Mouse (Mus musculus) thymus, postnatal 14 days (tissue): Measurements from ENCODE around the gene Jade1.
A peak's percentile ranks its signal among the peaks of the same experiment; 100 is the strongest.

Experiments used
- DNase-seq: peaks from one replicate; pipeline ENCODE4 v3.0.0; 2021

Gene Jade1

DNA sequence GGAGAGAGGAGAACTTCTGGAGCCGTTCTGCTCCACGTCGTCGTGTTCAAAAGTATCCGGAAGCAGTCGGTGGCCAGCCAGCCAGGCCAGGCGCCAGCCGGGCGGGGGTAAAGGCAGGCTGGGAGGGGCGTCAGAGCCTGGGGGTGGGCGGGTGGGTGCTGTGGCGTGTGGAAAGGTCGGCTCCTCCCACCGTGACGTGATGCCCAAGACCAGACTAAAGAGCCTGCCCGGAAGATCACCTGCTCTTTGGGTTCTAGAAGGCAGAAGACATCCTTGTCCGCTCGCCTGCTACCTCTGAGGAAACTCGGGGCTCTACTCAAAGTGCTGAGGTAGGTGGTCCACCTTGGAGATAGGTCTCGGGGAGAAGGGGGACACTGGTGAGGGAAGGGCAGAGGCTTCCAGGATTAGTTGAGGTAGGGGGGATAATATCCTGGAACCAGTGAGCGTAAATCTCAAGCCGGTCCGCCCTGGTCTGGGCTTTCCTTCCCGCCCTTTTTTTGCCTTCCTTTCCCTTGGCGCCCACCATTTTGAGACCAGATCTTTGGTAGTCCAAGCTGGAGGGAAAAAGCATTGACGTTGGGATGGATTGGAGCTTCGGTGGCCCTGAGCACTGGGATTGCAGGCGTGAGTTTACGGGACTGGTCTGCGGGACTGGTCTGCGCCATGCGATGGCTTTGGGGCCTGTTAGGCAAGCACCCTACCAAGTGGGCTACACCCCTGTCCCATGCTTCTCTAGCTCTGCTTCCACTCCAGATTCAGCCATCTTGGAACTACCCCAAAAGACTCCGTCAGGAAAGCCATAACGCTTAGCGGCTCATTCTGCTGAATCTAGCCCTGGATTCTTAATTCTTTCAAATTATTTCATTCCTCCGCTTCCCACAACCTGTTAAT lies at the start of gene Jade1:
Gene Jade1 (plus strand): TSS at position 241 of the 891 bp plus-strand sequence.
- DNase-seq, result no peak

GRCm38 (mm10) chr3:41509441-41509840 lies 46.1 kb upstream of the Jade1 start:
- DNase-seq, result no peak

DNA sequence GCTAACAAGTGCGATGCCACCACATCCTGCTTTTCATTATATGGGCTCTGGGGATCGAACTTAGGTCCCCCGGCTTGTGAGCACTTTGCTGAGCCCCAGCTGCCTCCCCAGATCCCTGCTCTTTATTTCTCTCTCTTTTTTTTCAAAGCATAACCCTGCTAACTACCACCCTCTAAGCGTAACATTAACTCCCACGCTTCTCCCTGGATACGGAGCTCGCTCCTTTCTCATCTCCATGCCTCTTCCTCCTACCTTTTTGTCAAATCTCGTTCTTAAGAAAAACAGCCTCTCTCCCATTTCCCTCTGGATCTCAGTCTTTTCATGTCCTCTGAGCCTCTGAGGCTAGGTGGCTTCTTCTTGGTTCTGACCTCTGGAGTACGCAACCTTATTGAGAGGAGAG lies 45.3 kb upstream of the Jade1 start:
- DNase-seq, result no peak

DNA sequence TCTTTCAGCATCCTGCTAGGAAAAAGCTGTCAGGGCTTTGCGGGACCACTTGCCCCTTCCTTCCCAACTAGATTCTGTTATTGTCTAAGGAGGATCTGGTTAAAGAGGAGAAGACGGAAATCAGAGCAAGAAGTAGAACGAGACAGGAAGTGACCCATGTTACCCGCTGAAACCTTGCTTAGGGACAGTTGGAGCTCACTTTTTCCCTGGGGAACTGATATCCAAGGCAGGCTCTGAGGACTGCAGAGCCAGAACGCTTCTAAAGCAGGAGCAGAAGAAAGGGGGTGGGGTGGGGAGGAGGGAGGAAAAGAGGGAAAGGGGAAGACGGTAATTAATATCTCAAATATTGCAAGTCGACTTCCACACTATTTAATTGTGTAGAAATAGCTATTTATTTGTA lies 44.8 kb upstream of the Jade1 start:
- DNase-seq, result no peak

DNA sequence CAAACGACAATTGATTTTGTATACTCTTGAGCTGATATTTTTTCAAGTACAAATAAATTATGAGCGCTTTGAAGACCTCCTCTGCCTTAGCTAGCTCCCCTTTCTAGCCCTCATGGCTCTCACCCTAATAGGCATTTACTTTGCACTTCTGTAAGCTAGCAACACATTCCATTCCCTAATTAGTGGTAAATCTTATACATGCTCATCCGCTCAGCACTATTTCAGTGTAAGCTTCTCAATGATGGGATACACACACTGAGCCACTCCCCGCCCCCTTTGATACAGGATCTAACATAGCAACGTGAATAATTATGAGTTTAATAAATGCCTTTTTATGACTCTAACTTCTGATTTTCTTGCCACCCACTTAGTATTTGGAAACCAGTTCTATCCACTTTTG lies 41.5 kb upstream of the Jade1 start:
- no peak for DNase-seq

DNA sequence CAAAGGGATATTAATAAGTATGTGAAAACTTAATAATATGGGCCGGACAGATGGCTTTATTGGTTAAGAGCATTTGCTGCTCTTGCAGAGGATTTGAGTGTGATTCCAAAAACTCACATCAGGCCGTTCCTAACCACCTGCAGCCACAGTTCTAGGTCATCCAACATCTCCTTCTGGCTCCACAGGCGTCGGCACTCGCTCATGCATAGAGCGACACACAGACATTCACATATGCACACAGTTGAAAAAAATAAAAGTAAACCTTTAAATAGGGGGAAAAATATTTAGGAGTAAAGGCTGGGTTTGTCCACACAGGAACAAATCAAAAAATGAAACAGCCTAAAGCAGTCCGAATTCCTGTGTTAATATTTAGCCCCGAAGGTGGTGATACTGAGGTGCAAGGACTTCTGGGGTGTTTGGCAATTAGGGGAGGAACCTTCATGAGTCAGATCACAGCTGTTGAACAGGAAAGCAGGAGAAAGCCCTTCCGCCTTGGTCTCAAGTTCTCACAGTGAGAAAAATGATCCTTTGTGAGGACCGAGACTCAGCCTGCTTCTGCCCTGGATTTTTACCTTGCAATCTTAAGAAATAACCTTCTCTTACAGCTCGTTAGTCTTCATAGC lies 40.7 kb upstream of the Jade1 start:
- DNase-seq, result no peak

- no peak for DNase-seq
Measured at GRCm38 (mm10) chr3:41516961-41517518, 38.5 kb upstream of the Jade1 start.

DNA sequence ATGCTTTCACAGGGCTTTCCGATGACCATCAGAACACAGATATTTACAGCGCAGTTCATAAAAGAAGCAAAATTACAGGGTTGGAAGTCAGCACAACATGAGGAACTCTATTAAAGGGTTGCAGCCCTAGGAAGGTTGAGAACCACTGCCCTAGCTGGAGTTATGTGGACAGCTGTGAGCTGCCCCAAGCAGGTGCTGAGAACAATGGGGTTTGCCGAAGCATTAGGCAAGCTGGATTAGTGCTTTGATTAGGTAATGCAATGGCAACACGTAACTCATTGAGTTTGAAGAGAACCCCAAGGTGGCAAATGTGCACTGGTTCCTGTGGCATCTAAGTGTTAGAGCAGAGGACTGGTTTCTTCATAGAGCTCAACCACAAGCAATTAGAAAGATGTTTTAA lies 34.6 kb upstream of the Jade1 start:
- no peak for DNase-seq

DNA sequence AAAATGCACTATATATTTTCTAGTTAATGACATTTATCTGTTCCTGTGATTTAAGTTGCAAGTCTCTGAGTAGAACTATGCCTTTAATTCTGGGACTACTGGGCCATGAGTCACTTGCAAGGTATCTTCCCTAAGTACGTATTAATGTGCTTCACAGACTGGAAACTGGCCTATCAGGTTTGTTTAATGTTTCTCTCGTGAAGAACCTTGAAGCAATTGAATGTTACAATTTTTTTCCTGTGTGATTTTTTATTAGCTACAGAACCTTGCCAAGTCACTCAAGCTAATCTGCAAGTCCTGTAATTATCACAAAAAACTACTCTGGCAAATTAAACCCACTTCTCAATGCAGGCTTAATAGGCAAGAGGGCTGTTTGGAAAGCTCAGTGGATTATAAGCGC lies 33.8 kb upstream of the Jade1 start:
- DNase-seq, result no peak

- no peak for DNase-seq
Measured at GRCm38 (mm10) chr3:41522226-41523005, 33.1 kb upstream of the Jade1 start.

GRCm38 (mm10) chr3:41523006-41523375 lies 32.5 kb upstream of the Jade1 start:
- no peak for DNase-seq

DNA sequence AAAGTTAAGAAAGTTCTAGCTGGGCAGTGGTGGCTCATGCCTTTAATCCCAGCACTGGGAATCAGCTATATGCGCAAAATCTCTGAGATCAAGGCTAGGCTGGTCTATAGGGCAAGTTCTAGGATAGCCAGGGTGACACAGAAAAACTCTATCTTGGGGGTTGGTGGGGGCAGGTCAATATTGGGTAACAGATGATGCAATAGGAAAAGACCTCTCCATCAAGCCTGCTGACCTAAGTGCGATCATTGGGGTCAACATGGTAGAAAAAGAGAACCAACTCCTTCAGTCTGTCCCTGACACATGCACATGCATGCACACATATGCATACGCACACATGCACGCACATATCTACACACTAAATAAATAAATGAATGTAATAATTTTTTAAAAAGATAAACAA lies 32.1 kb upstream of the Jade1 start:
- no peak for DNase-seq

- DNase-seq, result no peak
Measured at GRCm38 (mm10) chr3:41528291-41528969, 27.1 kb upstream of the Jade1 start.

- no peak for DNase-seq
Measured at GRCm38 (mm10) chr3:41530156-41530555, 25.4 kb upstream of the Jade1 start.

GRCm38 (mm10) chr3:41531541-41531940 lies 24.0 kb upstream of the Jade1 start:
- no peak for DNase-seq

- no peak for DNase-seq
Measured at GRCm38 (mm10) chr3:41532109-41532508, 23.4 kb upstream of the Jade1 start.

DNA sequence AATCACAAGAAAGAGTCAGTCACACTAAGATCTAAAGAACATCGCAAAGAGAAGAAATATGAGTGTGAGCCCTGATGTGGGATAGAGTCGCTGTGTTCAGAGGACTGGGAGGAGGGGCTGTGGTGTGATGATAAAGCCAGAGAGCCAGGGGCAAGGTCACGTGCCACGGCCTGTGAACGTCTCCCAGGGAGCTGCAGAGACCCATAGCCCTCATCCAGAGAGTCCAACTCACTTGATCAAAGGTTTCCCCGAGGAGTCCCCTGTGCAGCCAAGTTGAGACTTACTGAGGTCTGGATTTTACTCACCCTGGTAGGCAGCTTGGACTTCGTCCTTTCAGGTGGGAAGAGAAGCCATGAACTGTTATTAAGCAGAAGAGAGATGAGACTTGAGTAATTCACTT lies 21.9 kb upstream of the Jade1 start:
- no peak for DNase-seq

GRCm38 (mm10) chr3:41537957-41538356 lies 17.6 kb upstream of the Jade1 start:
- no peak for DNase-seq

DNA sequence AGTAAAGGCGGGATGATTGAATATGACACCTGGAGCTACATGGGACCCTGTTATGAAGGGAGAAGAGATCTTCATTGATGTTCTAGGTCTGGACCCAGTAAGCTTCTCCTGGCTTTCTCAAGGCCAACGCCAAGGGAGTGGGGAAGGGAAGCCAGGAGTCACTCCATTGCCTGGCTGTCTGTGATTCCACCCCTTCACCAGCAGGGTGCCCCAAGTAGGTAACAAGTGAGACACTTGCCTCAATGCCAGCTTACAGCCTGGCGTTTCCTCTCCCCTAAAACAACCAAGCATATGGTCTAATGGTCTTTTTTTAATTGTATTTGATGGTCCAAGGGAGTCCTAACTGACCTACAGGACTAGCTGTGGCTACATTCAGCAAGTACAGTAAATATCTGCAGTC lies 14.2 kb upstream of the Jade1 start:
- peak; percentile 30 for DNase-seq

DNA sequence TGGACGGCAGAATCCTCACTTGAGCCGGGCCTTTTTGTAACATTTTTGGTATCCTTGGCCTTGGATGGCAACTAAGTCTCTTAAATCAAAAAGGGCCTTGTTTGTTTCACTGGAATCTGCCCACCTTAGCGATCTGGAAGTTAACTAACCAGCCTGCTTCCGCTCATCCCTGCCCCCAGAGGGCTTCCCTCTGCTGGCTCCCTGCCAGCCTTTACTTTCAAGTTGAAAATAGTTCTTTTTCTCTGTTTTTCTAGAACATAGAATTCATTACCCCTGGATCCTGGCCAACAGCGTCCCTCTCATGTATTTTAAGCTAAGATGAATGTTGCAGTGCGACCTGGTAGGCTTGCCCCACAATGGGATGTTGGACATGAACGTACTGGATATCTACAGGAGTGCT lies 11.1 kb upstream of the Jade1 start:
- no peak for DNase-seq

GRCm38 (mm10) chr3:41547289-41547688 lies 8.2 kb upstream of the Jade1 start:
- no peak for DNase-seq

GRCm38 (mm10) chr3:41548238-41548637 lies 7.3 kb upstream of the Jade1 start:
- no peak for DNase-seq

DNA sequence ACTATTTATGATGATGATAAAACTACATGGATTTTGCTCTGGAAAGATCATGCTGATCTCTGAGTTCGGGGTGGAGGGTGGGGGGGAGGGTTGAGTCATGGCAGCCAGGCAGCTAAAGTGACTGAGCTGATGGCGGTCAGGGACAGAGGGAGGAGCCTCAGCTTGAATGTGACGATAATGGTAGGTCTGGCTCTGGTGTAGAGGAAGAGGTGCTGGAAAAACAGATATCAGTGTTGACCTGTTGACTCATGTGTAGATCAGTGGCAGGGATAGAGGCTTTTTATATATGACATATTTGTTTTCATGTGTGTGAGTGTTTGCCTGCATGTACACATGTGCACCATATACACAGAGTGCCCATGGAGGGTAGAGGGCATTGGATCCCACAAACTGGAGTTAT lies 3.9 kb upstream of the Jade1 start:
- no peak for DNase-seq
